Mouse (Mus musculus): Measurements from ENCODE around the gene Mapkapk5. TPM values are rescaled to one million over a fixed set of nuclear protein-coding genes. Genes with fewer than 3 reads are reported as not detected.
"Not testable (repeated sequence)": the region's sequence is repeated elsewhere in the genome, so short reads cannot be mapped to it uniquely, and the experiment has no call there.

The Mapkapk5 gene
- polyA plus RNA-seq, 1 experiment from 2014 or later, result 68.3 TPM

DNA sequence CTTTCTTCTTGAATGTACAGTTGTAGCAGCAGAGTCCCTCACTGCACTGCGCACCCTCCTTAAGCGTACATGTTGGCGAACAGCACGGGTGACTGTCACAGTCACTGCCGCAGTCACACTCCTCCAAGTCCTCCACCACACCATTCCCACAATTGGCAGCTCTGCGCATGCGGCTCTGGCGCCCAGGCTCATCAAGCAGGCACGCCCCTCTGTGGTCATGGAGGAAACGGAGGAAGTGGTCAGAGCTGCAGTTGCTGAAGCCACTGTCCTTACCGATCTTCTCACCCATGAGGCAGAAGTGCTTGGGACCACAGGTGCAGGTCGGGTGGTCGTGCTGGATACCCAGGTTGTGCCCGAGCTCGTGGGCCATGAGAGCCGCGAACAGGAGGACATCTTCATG, 25.9 kb downstream of the Mapkapk5 start:
- H3K27me3 ChIP-seq; H3K9ac ChIP-seq; H3K4me2 ChIP-seq; H3K9me3 ChIP-seq; ATAC-seq (ENCODE audit: low FRiP score, low read depth); H3K4me3 ChIP-seq; H3K27ac ChIP-seq (replicated peaks); H3K4me1 ChIP-seq (replicated peaks): not testable (repeated sequence)
- WGBS, result 92% methylated on average over 11 of the region's 17 CpGs
- H3K36me3 ChIP-seq, result peaks cover 37% of the 10 kb centered on the region

DNA sequence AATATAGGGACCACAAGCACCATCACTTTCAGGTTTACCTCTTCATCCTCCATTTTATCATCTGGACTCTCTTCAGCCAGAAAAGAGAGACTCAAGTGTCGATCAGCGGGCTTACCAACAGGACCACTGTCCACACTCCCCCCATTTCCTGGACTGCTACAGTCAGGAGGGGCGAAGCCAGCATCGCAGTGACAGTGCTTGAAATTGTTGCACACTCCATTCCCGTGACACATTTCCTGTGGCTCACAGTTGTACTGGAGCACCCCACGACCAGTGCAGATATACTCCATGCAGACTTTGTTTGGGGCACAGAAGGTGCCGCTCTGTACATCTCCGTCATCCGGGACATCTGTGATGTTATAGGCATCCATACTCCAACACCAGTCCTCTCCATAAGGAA, 26.7 kb downstream of the Mapkapk5 start:
- Histone ChIP-seq H3K4me1 (replicated peaks) (no peaks in the 10 kb centered on the region), H3K27me3 (no peaks in the 10 kb centered on the region), H3K9ac (no peak overlapping the region), H3K36me3 (peaks cover 30% of the 10 kb centered on the region), H3K27ac (replicated peaks) (no peak overlapping the region), H3K4me2 (no peak overlapping the region), H3K4me3 (no peak overlapping the region), H3K9me3 (no peaks in the 10 kb centered on the region)
- 94% methylated on average over 9 of the region's 9 CpGs for WGBS
- no peak for ATAC-seq (ENCODE audit: low FRiP score, low read depth)

DNA sequence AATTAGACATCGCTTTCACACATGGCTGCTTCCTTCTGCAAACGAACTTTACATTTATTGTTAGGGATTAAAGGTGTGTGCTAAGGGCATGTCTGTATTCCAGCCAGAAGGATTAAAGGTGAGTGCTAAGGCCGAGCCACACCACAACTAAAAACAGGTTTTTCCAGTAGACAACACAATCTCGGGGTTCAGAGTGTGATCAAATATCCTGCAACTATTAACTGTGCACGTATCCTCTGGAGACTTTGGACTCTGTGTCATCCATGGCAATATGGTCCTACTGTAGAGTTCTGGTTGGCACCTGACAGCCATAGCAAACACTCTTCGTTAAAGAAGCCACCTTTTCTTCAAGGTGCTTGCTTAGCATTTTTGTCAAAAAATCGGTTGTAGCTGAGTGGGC, 35.7 kb downstream of the Mapkapk5 start:
- WGBS, result 87% methylated on average over 7 of the region's 7 CpGs
- no peak for ATAC-seq (ENCODE audit: low FRiP score, low read depth)
- Histone ChIP-seq H3K9ac (no peak overlapping the region), H3K36me3 (no peaks in the 10 kb centered on the region), H3K4me3 (no peak overlapping the region), H3K9me3 (no peaks in the 10 kb centered on the region), H3K4me1 (replicated peaks) (no peaks in the 10 kb centered on the region), H3K27ac (replicated peaks) (no peak overlapping the region), H3K27me3 (no peaks in the 10 kb centered on the region), H3K4me2 (no peak overlapping the region)

DNA sequence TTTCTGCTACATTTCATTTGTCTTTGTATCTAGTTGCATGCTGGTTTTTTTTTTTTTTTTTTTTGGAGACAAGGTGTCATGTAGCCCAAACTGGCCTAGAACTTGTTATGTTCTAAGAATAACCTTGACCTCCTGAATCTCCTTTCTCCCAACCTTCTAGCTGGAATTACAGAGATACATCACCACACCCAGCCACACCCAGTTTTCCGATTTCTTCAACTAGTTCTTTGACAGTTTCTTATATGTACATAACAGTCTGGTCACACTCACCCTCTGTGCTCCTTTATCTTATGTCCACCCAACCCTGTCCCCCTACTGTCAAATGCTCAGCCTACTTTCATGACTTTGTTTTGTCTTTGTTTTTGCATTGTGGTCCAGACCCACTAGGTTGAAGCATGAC, 38.9 kb downstream of the Mapkapk5 start:
- Histone ChIP-seq H3K4me2 (no peak overlapping the region), H3K36me3 (no peaks in the 10 kb centered on the region), H3K9ac (no peak overlapping the region), H3K4me3 (no peak overlapping the region), H3K9me3 (no peaks in the 10 kb centered on the region), H3K4me1 (replicated peaks) (no peaks in the 10 kb centered on the region), H3K27ac (replicated peaks) (no peak overlapping the region), H3K27me3 (no peaks in the 10 kb centered on the region)
- WGBS, result 94% methylated on average over 1 of the region's 1 CpGs
- ATAC-seq (ENCODE audit: low FRiP score, low read depth), result no peak

DNA sequence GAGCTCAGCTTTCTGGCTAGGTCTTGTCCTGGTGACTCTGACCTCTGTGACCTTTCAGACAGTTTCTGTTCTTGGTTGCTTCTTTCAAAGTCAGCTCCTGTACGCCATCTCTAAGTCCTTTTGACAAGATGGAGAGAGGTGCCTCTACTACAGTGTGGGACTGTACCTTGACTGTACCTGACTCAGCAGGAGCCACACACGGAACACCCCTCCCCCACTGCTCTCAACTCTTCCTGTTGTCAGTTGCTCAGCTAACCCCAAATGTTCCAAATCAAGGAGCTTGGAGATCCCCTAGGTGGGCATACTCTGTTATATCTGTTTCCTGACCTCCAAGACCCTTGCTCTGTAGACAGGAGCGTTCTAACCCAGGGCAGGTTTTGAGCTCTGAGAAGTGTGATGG, 42.5 kb downstream of the Mapkapk5 start, which contains the start of gene Adam1b:
TSS of gene Adam1b (minus strand) at position 205 of the 400 bp plus-strand sequence.
- Histone ChIP-seq H3K27me3 (no peaks in the 10 kb centered on the region), H3K9me3 (no peaks in the 10 kb centered on the region), H3K4me3 (no peak within 1 kb of the TSS), H3K27ac (replicated peaks) (no peak within 1 kb of the TSS), H3K9ac (no peak within 1 kb of the TSS), H3K4me2 (no peak within 1 kb of the TSS), H3K36me3 (no peaks in the 10 kb centered on the region), H3K4me1 (replicated peaks) (no peaks in the 10 kb centered on the region)
- ATAC-seq (ENCODE audit: low FRiP score, low read depth), result no peak
- 96% methylated on average over 3 of the region's 3 CpGs for WGBS

DNA sequence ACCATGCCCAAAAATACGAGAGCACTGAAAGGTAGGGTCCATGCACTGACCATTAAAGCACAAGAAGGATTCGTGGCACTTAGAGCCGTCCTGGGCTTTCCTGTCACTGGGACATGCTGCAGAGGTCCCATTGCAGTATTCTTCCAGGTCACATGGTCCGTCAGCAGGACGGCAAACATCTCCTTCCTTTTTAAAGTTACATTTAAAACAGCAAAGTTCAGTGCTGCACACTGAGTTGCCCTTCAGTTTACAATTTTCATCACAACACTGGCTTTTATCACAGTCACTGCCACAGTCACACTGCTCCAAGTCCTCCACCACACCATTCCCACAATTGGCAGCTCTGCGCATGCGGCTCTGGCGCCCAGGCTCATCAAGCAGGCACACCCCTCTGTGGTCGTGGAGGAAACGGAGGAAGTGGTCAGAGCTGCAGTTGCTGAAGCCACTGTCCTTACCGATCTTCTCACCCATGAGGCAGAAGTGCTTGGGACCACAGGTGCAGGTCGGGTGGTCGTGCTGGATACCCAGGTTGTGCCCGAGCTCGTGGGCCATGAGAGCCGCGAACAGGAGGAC, 44.2 kb downstream of the Mapkapk5 start:
- not testable (repeated sequence) for H3K9ac ChIP-seq; H3K9me3 ChIP-seq; H3K27me3 ChIP-seq; ATAC-seq (ENCODE audit: low FRiP score, low read depth); H3K27ac ChIP-seq (replicated peaks); H3K4me3 ChIP-seq; H3K4me2 ChIP-seq; H3K4me1 ChIP-seq (replicated peaks); H3K36me3 ChIP-seq
- 81% methylated on average over 10 of the region's 17 CpGs for WGBS

DNA sequence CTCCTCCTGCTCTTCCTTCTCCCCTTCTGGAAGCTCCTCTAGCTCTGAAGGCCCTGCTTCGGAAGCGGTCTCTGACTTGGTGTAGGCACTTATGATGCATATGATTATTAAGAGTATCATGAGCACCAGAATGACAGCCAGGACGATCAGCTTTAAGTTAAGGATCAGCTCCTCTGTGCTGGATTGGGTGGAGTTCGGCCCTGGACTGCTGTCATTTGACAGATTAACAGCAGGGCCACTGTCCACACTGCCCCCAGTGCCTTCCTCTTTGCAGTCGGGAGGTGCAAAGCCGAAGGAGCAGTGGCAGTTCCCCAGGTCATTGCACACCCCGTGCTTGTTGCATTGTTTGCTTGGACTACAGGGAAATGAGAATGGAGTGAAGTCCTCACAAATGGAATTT, 45.0 kb downstream of the Mapkapk5 start:
- 73% methylated on average over 7 of the region's 7 CpGs for WGBS
- Histone ChIP-seq H3K27ac (replicated peaks) (no peak overlapping the region), H3K4me1 (replicated peaks) (no peaks in the 10 kb centered on the region), H3K9me3 (no peaks in the 10 kb centered on the region), H3K36me3 (no peaks in the 10 kb centered on the region), H3K4me2 (no peak overlapping the region), H3K4me3 (no peak overlapping the region), H3K27me3 (no peaks in the 10 kb centered on the region), H3K9ac (no peak overlapping the region)
- ATAC-seq (ENCODE audit: low FRiP score, low read depth), result no peak

DNA sequence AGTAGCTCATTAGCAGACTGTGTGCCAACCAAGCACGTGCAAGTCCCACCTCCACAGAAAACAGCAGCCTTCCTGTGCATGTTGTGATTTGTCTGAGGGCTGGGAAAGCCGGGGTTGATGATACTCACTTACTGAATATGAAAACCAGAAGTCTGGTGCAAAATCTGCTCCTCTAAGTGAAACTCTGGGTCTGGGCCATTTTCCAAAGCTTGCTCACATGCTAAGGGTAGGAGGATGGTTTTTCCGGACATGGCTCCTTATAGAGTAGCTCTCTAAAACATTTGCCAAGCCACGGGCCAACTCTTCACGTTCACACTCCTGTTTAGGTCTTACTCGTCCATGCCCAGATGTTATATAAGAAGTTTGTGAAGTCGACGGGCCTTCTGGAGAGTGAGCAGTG, 52.4 kb downstream of the Mapkapk5 start:
- Histone ChIP-seq H3K36me3 (no peaks in the 10 kb centered on the region), H3K4me1 (replicated peaks) (no peaks in the 10 kb centered on the region), H3K4me3 (no peak overlapping the region), H3K9ac (no peak overlapping the region), H3K4me2 (no peak overlapping the region), H3K27me3 (no peaks in the 10 kb centered on the region), H3K27ac (replicated peaks) (no peak overlapping the region), H3K9me3 (no peaks in the 10 kb centered on the region)
- 81% methylated on average over 8 of the region's 8 CpGs for WGBS
- no peak for ATAC-seq (ENCODE audit: low FRiP score, low read depth)

DNA sequence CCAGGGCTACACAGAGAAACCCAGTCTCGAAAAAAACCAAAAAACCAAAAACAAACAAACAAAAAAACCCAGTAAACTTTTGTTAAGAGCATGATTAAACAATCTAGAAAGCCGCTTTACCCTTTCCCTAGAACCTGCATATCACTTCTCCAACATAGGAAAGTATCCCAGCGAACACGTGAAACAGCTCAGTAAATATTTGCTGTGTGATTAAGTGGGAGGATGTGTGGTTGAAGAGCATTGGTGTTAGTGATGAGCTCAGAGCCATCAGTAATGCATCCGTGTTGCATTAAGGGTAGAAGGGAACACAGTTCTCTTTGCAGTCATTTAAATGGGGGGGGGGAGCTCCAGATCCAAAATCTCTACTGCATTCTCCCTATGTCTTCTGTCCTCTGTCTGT, 60.9 kb downstream of the Mapkapk5 start:
- H3K9me3 ChIP-seq, result no peaks in the 10 kb centered on the region
- no peaks in the 10 kb centered on the region for H3K4me1 ChIP-seq (replicated peaks)
- H3K4me3 ChIP-seq, result no peak overlapping the region
- no peak overlapping the region for H3K9ac ChIP-seq
- ATAC-seq (ENCODE audit: low FRiP score, low read depth), result no peak
- no peaks in the 10 kb centered on the region for H3K36me3 ChIP-seq
- H3K4me2 ChIP-seq, result no peak overlapping the region
- WGBS, result 81% methylated on average over 5 of the region's 5 CpGs
- H3K27me3 ChIP-seq, result no peaks in the 10 kb centered on the region
- H3K27ac ChIP-seq (replicated peaks), result no peak overlapping the region

DNA sequence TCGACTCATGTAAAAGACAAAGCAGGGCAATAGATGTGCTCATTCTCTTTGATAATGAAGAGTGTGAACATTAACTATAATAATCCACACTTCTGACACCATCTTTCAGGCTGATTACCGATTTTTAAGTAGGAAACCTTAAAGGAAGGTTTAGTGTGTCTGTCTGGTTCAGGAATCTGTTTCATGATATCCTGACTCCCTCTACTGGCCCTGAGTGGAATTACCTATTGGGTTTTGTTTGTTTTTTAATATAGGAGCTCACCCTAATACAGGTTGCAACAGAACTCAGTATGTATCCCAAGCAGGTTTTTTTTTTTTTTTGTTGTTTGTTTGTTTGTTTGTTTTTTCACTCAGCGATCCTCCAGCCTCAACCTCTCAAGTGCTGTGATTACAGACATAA, 68.0 kb downstream of the Mapkapk5 start:
- Histone ChIP-seq H3K9me3 (no peaks in the 10 kb centered on the region), H3K4me2 (no peak overlapping the region), H3K4me3 (no peak overlapping the region), H3K4me1 (replicated peaks) (no peaks in the 10 kb centered on the region), H3K36me3 (no peaks in the 10 kb centered on the region), H3K27ac (replicated peaks) (no peak overlapping the region), H3K9ac (no peak overlapping the region), H3K27me3 (no peaks in the 10 kb centered on the region)
- no peak for ATAC-seq (ENCODE audit: low FRiP score, low read depth)
- WGBS, result 34% methylated on average over 3 of the region's 3 CpGs

DNA sequence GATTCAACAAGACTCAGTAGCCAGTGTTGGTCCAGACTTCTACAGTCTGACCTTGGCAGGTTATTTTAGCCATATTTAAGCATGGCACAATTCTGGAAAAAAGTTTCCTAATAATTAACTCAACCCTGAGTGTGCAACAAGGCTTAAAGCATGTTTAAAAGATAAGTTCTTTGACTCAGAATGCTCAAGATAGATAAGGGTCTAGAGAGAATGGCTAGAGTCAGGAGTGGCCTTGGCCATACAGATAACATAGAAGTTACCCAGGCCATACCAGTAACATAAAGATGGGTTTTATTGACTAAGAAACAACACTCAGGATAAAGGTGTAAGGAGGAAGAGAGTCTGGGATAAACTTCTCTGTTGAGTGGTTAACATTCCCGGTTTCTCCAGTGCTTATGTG, 69.7 kb downstream of the Mapkapk5 start:
- no peaks in the 10 kb centered on the region for H3K27me3 ChIP-seq
- WGBS, result 91% methylated on average over 1 of the region's 1 CpGs
- H3K36me3 ChIP-seq, result no peaks in the 10 kb centered on the region
- H3K9me3 ChIP-seq, result no peaks in the 10 kb centered on the region
- no peak for ATAC-seq (ENCODE audit: low FRiP score, low read depth)
- no peaks in the 10 kb centered on the region for H3K4me1 ChIP-seq (replicated peaks)
- H3K27ac ChIP-seq (replicated peaks), result no peak overlapping the region
- H3K9ac ChIP-seq, result no peak overlapping the region
- H3K4me2 ChIP-seq, result no peak overlapping the region
- H3K4me3 ChIP-seq, result no peak overlapping the region
